Mouse (Mus musculus) A20 (cell line): ENCODE measurements around the gene Arhgdib.
"Not testable (repeated sequence)": the region's sequence is repeated elsewhere in the genome, so short reads cannot be mapped to it uniquely, and the experiment has no call there.

Experiments
- DNase-seq: peaks from one replicate; pipeline ENCODE4 v3.0.0-alpha.2; 2011; ENCODE audit warnings: low read depth, low spot score

Gene Arhgdib

DNA sequence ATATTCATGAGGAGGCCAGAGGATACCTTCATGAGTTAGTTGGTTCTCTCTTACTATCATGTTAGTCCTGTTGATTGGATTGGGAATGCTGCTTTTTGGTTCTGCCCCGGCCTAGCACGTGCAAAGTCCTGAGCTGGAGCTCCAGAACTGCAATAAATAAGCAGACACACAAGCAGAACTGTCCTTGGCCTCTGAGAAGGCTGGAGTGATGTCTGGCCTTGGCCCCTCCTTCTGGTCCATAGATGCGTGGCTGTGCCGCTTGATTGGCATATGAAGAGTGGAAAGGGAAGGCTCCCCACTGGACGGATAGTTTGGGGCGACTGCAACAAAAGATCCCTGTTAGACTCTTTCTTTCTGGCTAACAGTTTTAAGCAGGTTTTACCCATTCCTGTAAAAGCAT is 52.6 kb downstream of the Arhgdib start:
- DNase-seq, result no peak

DNA sequence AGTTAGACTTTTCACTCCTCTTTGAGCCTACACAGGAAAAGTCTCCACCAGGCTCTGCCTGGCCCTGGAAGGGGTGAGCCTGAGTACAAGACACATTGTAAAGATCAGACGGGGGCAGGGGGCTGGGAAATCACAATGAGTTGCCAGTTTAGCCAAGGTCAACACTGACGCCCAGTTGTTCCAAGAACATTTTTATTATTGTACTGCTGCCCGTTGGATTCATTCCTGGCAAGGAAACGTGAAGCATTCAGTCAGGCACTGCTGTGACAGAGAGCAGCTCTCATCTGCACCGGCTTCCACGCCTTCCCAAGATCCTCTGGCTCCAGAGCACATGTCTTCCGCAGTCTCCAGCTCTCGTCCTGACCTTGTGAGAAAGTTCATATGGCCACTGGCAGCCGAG is 53.8 kb downstream of the Arhgdib start:
- DNase-seq, result no peak

DNA sequence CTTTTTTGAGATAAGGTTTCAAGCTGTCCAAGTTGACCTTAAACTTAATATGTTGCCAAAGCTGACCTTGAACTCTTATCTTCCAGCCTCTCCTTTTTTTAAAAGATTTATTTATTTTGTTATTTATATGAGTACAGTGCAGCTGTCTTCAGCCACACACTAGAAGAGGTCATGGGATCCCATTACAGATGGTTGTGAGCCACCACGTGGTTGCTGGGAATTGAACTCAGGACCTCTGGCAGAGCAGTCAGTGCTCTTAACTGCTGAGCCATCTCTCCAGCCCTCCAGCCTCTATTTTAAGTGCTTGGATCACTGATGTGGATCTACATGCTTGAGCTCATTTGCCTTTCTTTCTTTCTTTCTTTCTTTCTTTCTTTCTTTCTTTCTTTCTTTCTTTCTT is 56.9 kb downstream of the Arhgdib start:
- not testable (repeated sequence) for DNase-seq

DNA sequence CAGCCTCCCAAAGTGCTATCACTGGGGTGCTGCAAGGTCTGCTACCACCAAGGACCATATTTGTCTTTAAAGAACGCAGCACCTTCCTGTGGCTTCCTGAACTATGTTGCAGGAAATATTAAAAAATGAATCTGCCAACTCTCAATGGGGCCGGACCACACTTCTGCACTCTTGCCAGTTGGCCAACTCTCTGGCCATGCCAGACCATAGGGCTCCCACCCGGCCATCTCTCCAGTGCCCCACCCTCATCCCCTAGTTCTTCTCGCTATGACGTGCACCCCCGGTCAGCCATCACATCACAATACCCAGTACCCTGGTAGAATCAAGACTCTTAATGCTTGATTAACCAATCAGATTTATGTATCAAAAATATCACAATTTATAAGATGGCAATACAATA is 57.7 kb downstream of the Arhgdib start:
- DNase-seq, result no peak

DNA sequence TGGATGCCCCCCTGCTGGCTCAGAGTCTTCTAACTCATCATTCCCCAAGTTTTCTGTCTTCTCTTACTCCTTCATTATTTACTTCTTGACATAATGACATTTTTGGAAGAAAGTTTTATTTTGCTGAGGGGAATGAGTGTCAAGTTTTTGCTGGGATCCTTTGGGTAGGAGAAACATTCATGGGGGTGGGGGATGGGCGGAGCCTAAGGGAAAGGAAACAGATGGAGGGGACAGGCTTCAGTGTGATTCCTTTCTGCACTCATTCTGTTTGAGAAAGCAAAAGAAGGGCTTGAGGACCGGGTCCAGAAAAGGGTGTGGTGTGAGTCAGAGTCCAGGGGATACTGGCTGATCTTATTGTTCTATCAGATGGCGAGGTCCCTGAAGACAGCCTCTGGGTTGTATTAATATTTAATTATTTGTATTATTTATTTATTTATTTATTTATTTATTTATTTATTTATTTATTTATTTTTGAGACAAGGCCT is 58.2 kb downstream of the Arhgdib start:
- no peak for DNase-seq

DNA sequence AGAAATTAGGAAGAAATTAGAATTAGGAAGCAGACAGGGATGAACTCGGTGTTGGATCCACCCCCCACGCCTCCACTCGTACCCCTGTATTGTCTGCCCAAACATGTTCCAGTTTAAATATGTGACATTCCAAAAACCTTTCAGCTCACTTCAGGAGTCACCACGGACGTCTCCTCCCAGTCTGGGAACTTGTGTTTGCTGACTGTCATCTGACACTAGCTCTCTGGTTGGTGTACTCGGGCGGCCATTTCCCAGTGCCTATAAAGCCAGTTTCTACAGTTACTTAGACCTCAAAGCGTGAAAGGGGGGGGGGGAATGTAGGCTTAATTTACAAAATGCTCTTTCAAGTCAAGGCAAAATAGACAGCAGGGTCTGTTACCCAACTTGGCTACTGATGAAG is 60.0 kb downstream of the Arhgdib start:
- no peak for DNase-seq

DNA sequence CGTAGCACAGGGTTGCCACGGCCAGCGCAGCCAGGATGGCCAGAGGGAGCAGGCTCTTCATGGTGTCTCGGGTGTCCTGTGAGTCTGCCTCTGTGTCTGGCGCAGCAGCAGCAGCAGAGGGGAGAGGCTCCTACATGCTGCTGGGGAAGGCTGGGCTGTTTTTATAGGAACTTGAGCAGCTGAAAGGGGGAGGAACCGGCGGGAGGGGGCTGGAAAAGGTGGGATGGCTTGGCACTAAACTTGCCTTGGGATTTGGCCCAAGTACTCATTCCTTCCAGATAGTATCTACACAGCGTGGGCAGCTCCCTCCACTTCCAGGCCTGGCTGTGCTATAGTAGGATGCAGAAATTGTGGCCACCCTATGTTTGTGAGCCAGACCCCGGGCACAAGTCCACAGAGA is 66.0 kb downstream of the Arhgdib start, which contains the start of gene Mgp:
Gene Mgp (minus strand): TSS at position 154 of the 400 bp plus-strand sequence.
- no peak for DNase-seq

DNA sequence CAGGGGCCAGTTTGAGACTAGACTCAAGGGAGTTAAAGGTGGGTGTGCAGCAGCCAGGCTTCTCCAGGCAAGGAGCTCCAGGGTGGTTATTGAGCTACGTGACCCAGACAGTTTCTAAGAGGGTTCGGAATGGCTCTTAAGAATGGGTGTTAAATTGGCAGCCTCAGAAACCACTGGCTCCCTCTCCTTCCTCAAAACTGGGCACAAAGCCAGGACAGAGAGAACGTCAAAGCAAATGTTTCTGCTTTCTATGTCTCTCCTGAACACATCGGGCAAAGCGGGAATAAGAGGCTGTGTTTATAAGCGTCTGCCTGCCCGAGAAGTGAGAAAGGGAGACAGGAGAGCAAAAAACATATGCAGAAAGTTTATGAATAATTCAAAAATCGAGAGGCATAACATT is 67.1 kb downstream of the Arhgdib start:
- no peak for DNase-seq
